Mouse (Mus musculus): ENCODE measurements around the gene Cry1. TPM values are rescaled to one million over a fixed set of nuclear protein-coding genes. Genes with fewer than 3 reads are reported as not detected.

The Cry1 gene
- polyA plus RNA-seq, 1 experiment = 25.1 TPM

DNA sequence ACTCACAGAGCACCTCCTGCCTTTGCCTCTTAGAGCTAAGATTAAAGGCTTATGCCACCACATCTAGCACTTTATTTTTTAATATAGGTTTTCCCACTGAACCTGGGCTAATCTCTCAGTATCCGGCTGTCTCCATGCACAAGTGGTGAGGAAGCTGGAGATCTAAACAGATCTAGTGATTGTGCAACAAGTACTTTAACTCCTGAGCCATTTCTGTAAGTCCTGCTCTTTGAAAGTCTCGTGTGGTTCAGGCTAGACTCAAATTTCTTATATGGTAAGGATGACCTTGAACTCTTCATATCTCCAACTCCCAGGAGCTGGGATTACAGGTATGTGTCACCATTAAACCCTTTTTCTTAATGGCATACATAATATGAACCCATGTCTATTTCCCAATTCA, 8.2 kb downstream of the Cry1 start:
- no peaks in the 10 kb centered on the region for H3K9me3 ChIP-seq (replicated peaks; ENCODE audit: control insufficient read depth, insufficient read depth, low read length, poor library complexity, severe bottlenecking)
- H3K4me1 ChIP-seq (ENCODE audit: control insufficient read depth, insufficient read depth, low read length) = no peaks in the 10 kb centered on the region
- TF ChIP-seq CTCF (IDR thresholded peaks at IDR 0.05; ENCODE audit: low read depth, low read length) = no peak
- no peak for TF ChIP-seq POLR2A (IDR thresholded peaks at IDR 0.05; ENCODE audit: insufficient read depth, low read length)
- no peak overlapping the region for H3K9ac ChIP-seq (ENCODE audit: low read depth, poor library complexity, severe bottlenecking)
- no peak overlapping the region for H3K4me3 ChIP-seq (ENCODE audit: low read depth, low read length)
- no peaks in the 10 kb centered on the region for H3K36me3 ChIP-seq (ENCODE audit: control insufficient read depth, insufficient read depth, low read length, poor library complexity, severe bottlenecking)
- no peaks in the 10 kb centered on the region for H3K27me3 ChIP-seq (ENCODE audit: control insufficient read depth, insufficient read depth, low read length, poor library complexity, severe bottlenecking)
- H3K27ac ChIP-seq (ENCODE audit: insufficient read depth, low read length) = no peak overlapping the region

DNA sequence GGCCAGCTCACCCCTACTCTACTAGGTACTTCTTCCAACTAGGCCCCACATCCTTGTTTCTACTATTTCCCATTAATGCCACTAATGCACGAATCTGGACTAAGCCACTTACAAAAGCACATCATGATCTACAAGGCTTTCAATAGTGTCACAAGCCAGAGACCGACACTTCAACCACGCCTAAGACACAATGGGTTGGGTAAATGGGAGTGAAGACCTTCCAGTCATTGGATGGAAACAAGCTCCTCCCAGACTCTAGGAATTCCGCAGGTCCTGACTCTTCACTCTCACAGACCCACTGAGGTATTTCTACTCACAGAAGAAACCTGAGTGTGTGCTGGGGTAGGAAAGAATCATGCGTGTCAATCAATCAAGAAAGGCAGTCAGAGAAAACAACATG, 19.6 kb downstream of the Cry1 start:
- H3K4me3 ChIP-seq (ENCODE audit: low read depth, low read length) = no peak overlapping the region
- H3K9ac ChIP-seq (ENCODE audit: low read depth, poor library complexity, severe bottlenecking) = no peak overlapping the region
- H3K27me3 ChIP-seq (ENCODE audit: control insufficient read depth, insufficient read depth, low read length, poor library complexity, severe bottlenecking) = no peaks in the 10 kb centered on the region
- peaks cover 2% of the 10 kb centered on the region for H3K4me1 ChIP-seq (ENCODE audit: control insufficient read depth, insufficient read depth, low read length)
- TF ChIP-seq EP300 (IDR thresholded peaks at IDR 0.05; ENCODE audit: insufficient read depth, low read depth, low read length) (no peak), POLR2A (IDR thresholded peaks at IDR 0.05; ENCODE audit: insufficient read depth, low read length) (no peak), CTCF (IDR thresholded peaks at IDR 0.05; ENCODE audit: low read depth, low read length) (no peak)
- H3K36me3 ChIP-seq (ENCODE audit: control insufficient read depth, insufficient read depth, low read length, poor library complexity, severe bottlenecking) = no peaks in the 10 kb centered on the region
- no peaks in the 10 kb centered on the region for H3K9me3 ChIP-seq (replicated peaks; ENCODE audit: control insufficient read depth, insufficient read depth, low read length, poor library complexity, severe bottlenecking)
- H3K27ac ChIP-seq (ENCODE audit: insufficient read depth, low read length) = no peak overlapping the region

DNA sequence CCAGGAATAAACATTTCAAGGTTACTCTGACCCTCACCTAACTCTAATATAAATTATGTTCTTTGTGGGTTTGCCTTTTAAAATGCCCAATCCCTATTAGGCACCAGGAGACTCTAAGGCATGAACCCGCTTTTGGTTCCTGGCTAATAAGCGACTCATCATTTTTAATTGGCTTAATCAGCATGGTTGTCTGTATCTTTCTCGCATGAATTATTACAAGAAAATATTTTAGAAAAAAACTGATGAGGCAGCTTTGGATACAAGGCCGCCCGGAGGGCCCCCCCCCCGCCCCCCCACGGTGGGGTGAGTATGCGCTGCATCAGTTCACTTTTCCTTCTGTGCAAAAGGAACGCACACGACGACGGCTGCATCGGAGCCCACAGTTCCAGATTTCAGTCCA, 20.1 kb downstream of the Cry1 start:
- Histone ChIP-seq H3K27me3 (ENCODE audit: control insufficient read depth, insufficient read depth, low read length, poor library complexity, severe bottlenecking) (no peaks in the 10 kb centered on the region), H3K36me3 (ENCODE audit: control insufficient read depth, insufficient read depth, low read length, poor library complexity, severe bottlenecking) (no peaks in the 10 kb centered on the region)

GRCm38 (mm10) chr10:85161745-85162351, 23.0 kb downstream of the Cry1 start:
- no peaks in the 10 kb centered on the region for H3K9me3 ChIP-seq (replicated peaks; ENCODE audit: control insufficient read depth, insufficient read depth, low read length, poor library complexity, severe bottlenecking)
- no peak overlapping the region for H3K4me3 ChIP-seq (ENCODE audit: low read depth, low read length)
- no peaks in the 10 kb centered on the region for H3K36me3 ChIP-seq (ENCODE audit: control insufficient read depth, insufficient read depth, low read length, poor library complexity, severe bottlenecking)
- H3K27ac ChIP-seq (ENCODE audit: insufficient read depth, low read length) = no peak overlapping the region
- H3K27me3 ChIP-seq (ENCODE audit: control insufficient read depth, insufficient read depth, low read length, poor library complexity, severe bottlenecking) = no peaks in the 10 kb centered on the region
- H3K9ac ChIP-seq (ENCODE audit: low read depth, poor library complexity, severe bottlenecking) = no peak overlapping the region
- TF ChIP-seq POLR2A (IDR thresholded peaks at IDR 0.05; ENCODE audit: insufficient read depth, low read length) (no peak), CTCF (IDR thresholded peaks at IDR 0.05; ENCODE audit: low read depth, low read length) (no peak), EP300 (IDR thresholded peaks at IDR 0.05; ENCODE audit: insufficient read depth, low read depth, low read length) (no peak)
- H3K4me1 ChIP-seq (ENCODE audit: control insufficient read depth, insufficient read depth, low read length) = no peaks in the 10 kb centered on the region

More for the DNA sequence above, 20.1 kb downstream of the Cry1 start:
- Histone ChIP-seq H3K4me3 (ENCODE audit: low read depth, low read length) (no peak overlapping the region), H3K9me3 (replicated peaks; ENCODE audit: control insufficient read depth, insufficient read depth, low read length, poor library complexity, severe bottlenecking) (no peaks in the 10 kb centered on the region), H3K27ac (ENCODE audit: insufficient read depth, low read length) (no peak overlapping the region), H3K4me1 (ENCODE audit: control insufficient read depth, insufficient read depth, low read length) (peaks cover 2% of the 10 kb centered on the region), H3K9ac (ENCODE audit: low read depth, poor library complexity, severe bottlenecking) (no peak overlapping the region)
- TF ChIP-seq POLR2A (IDR thresholded peaks at IDR 0.05; ENCODE audit: insufficient read depth, low read length) (no peak), CTCF (IDR thresholded peaks at IDR 0.05; ENCODE audit: low read depth, low read length) (no peak)

- H3K27ac ChIP-seq (ENCODE audit: insufficient read depth, low read length) = no peak overlapping the region
- no peaks in the 10 kb centered on the region for H3K9me3 ChIP-seq (replicated peaks; ENCODE audit: control insufficient read depth, insufficient read depth, low read length, poor library complexity, severe bottlenecking)
- TF ChIP-seq EP300 (IDR thresholded peaks at IDR 0.05; ENCODE audit: insufficient read depth, low read depth, low read length) (no peak), CTCF (IDR thresholded peaks at IDR 0.05; ENCODE audit: low read depth, low read length) (no peak), POLR2A (IDR thresholded peaks at IDR 0.05; ENCODE audit: insufficient read depth, low read length) (no peak)
- no peaks in the 10 kb centered on the region for H3K4me1 ChIP-seq (ENCODE audit: control insufficient read depth, insufficient read depth, low read length)
- H3K27me3 ChIP-seq (ENCODE audit: control insufficient read depth, insufficient read depth, low read length, poor library complexity, severe bottlenecking) = no peaks in the 10 kb centered on the region
- H3K9ac ChIP-seq (ENCODE audit: low read depth, poor library complexity, severe bottlenecking) = no peak overlapping the region
- no peaks in the 10 kb centered on the region for H3K36me3 ChIP-seq (ENCODE audit: control insufficient read depth, insufficient read depth, low read length, poor library complexity, severe bottlenecking)
- no peak overlapping the region for H3K4me3 ChIP-seq (ENCODE audit: low read depth, low read length)
Observed at GRCm38 (mm10) chr10:85159989-85160619, 24.8 kb downstream of the Cry1 start.

DNA sequence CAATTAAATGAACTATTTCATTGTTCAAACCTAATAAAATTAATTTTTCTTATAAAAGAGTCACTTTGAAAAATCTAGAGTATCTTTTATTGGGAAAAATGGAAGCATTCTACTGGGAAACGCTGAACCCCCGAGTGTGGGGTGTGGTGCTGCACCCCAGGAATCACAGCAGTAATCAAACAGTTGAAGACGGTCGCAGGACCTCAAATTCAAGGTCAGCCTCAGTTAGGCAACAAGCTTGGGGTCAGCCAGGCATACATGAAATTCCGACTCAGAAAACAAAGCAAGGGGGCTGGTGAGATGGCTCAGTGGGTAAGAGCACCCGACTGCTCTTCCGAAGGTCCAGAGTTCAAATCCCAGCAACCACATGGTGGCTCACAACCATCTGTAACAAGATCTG, 27.4 kb downstream of the Cry1 start:
- H3K36me3 ChIP-seq (ENCODE audit: control insufficient read depth, insufficient read depth, low read length, poor library complexity, severe bottlenecking) = peaks cover 4% of the 10 kb centered on the region
- H3K27ac ChIP-seq (ENCODE audit: insufficient read depth, low read length) = no peak overlapping the region
- no peaks in the 10 kb centered on the region for H3K27me3 ChIP-seq (ENCODE audit: control insufficient read depth, insufficient read depth, low read length, poor library complexity, severe bottlenecking)
- no peaks in the 10 kb centered on the region for H3K4me1 ChIP-seq (ENCODE audit: control insufficient read depth, insufficient read depth, low read length)
- no peak overlapping the region for H3K9ac ChIP-seq (ENCODE audit: low read depth, poor library complexity, severe bottlenecking)
- no peak overlapping the region for H3K4me3 ChIP-seq (ENCODE audit: low read depth, low read length)
- TF ChIP-seq POLR2A (IDR thresholded peaks at IDR 0.05; ENCODE audit: insufficient read depth, low read length) = no peak
- no peak for TF ChIP-seq EP300 (IDR thresholded peaks at IDR 0.05; ENCODE audit: insufficient read depth, low read depth, low read length)
- no peak for TF ChIP-seq CTCF (IDR thresholded peaks at IDR 0.05; ENCODE audit: low read depth, low read length)
- H3K9me3 ChIP-seq (replicated peaks; ENCODE audit: control insufficient read depth, insufficient read depth, low read length, poor library complexity, severe bottlenecking) = no peaks in the 10 kb centered on the region
